Mouse (Mus musculus) kidney, adult 2 months (tissue): ENCODE data around the gene Fkbp1b. TPM values are rescaled to one million over a fixed set of nuclear protein-coding genes. Genes with fewer than 3 reads are reported as not detected.

Source experiments
- DNase-seq: peaks from one replicate; pipeline ENCODE4 v3.0.0; 2021
- H3K27ac ChIP-seq: fragments of 200-500 bp; 2 replicates; pipeline ENCODE4 v1.5.1; 2012; ENCODE audit warnings: low read depth, low read length, control low read depth, inconsistent platforms; ENCODE audit not compliant: insufficient read depth
- H3K27me3 ChIP-seq: fragments of 200-500 bp; replicated peaks from 2 replicates; pipeline ENCODE4 v1.6.1; 2012; ENCODE audit warnings: mild to moderate bottlenecking, moderate library complexity, low read length, inconsistent platforms; ENCODE audit not compliant: control insufficient read depth, insufficient read depth
- H3K36me3 ChIP-seq: fragments of 200-500 bp; 2 replicates; pipeline ENCODE4 v1.6.1; 2012; ENCODE audit warnings: mild to moderate bottlenecking, moderate library complexity, low read length, inconsistent platforms; ENCODE audit not compliant: control insufficient read depth, insufficient read depth
- H3K4me1 ChIP-seq: fragments of 200-500 bp; 2 replicates; pipeline ENCODE4 v1.6.1; 2011; ENCODE audit warnings: low read length; ENCODE audit not compliant: control insufficient read depth, insufficient read depth
- H3K4me3 ChIP-seq: fragments of 200-500 bp; 2 replicates; pipeline ENCODE4 v1.5.1; 2011; ENCODE audit warnings: mild to moderate bottlenecking, low read depth, low read length, control low read depth; ENCODE audit not compliant: insufficient read depth
- CTCF ChIP-seq: fragments of 200-500 bp; conservative IDR thresholded peaks from 2 replicates; pipeline ENCODE4 v1.5.1; 2011; ENCODE audit warnings: low read depth, mild to moderate bottlenecking, control low read depth, low read length, moderate library complexity, mixed read lengths; ENCODE audit not compliant: insufficient read depth, insufficient read length
- POLR2A ChIP-seq: fragments of 200-500 bp; IDR thresholded peaks from one replicate; pipeline ENCODE4 v1.6.1; 2011; ENCODE audit warnings: low read depth, low read length, control low read depth
- WGBS: fragments of 180-500 bp; shearing (Covaris S2); methylation state at CpG from one replicate; pipeline ENCODE4 v1.1.7; 2018; 5-methylcytosine and 5-hydroxymethylcytosine counted together
- polyA plus RNA-seq: library from polyadenylated mRNA; depleted of rRNA; stranded (reverse); fragments of >200 nt; gene quantifications from 2 replicates; pipeline ENCODE4 v1.2.3, GENCODE M21; 2012

Gene Fkbp1b
- polyA plus RNA-seq, 1 experiment: 4.8 TPM

DNA sequence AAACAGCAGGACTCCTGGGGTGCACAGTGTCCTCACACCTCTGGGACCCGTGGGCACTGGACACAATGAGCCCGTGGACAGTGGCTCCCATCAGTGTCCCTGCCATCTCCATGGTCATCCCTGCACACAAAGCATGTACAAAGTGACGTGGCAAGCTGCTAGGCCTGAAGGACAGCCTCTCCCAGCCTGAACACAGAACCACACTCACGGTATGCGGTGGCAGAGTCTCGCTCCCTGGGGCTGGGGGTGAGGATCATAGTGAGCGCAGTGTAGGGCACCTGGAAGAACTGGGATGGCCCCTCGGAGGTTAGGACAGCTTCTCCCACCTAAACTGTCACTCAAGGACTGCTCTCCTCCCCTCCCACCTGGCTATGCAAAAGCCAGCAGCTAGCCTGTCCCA, 27.5 kb upstream of the Fkbp1b start:
- TF ChIP-seq CTCF: no peak
- TF ChIP-seq POLR2A: no peak
- H3K36me3 ChIP-seq: no peaks in the 10 kb centered on the region
- H3K4me1 ChIP-seq: 0 out of 2 replicates have a peak, but pooled peaks cover under 1% of the 10 kb centered on the region
- H3K27ac ChIP-seq: no peak overlapping the region
- DNase-seq: no peak
- no peak overlapping the region for H3K4me3 ChIP-seq
- WGBS: 88% methylated on average over 8 of the region's 8 CpGs
- no peaks in the 10 kb centered on the region for H3K27me3 ChIP-seq

GRCm38 (mm10) chr12:4864338-4864690, 22.9 kb upstream of the Fkbp1b start:
- 0 out of 2 replicates have a peak, but pooled peaks cover 2% of the 10 kb centered on the region for H3K4me1 ChIP-seq
- no peak overlapping the region for H3K4me3 ChIP-seq
- 73% methylated on average over 4 of the region's 4 CpGs for WGBS
- H3K27ac ChIP-seq: no peak overlapping the region
- no peaks in the 10 kb centered on the region for H3K27me3 ChIP-seq
- no peak for DNase-seq
- H3K36me3 ChIP-seq: no peaks in the 10 kb centered on the region
- TF ChIP-seq CTCF: no peak
- no peak for TF ChIP-seq POLR2A

DNA sequence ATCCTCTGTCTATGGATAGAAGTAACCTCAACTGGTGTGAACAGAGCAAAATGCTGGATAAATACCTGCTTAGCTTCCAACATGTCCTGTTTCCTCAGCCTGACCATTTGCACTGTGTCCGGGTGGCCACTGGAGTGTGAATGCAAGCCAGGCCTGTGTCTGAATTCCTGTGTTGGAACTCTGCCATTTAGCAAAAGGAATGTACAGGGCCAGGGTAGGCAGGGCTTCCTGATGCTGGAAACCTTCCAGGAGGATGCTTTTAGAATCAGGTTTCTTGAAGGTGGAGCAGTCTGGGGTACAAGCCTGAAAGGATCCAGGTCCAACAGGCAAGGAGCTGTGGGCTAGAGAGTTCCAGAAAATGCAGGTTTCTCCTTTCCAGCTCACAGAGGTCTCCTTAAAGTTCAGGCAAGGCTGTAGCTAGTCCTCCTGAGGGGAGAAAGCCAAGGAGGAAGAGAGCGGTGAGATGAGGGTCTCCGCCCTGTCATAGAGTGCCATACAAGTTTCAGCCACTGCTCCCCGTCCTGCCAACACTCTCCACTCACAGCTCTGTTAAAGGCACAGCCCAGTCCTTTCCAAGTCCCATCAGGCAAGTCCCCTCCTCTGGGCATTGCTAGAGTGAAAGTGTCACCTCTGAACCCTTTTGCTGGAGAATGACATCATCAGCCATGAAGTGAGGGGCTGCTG, 22.4 kb upstream of the Fkbp1b start:
- no peaks in the 10 kb centered on the region for H3K36me3 ChIP-seq
- H3K27me3 ChIP-seq: no peaks in the 10 kb centered on the region
- no peak overlapping the region for H3K4me3 ChIP-seq
- no peak overlapping the region for H3K27ac ChIP-seq
- WGBS: 35% methylated on average over 4 of the region's 4 CpGs
- H3K4me1 ChIP-seq: 0 out of 2 replicates have a peak, but pooled peaks cover 2% of the 10 kb centered on the region
- DNase-seq: peak; percentile 93
- TF ChIP-seq CTCF (no peak), POLR2A (no peak)

GRCm38 (mm10) chr12:4862672-4863071, 21.3 kb upstream of the Fkbp1b start:
- TF ChIP-seq POLR2A: no peak
- 0 out of 2 replicates have a peak, but pooled peaks have one; percentile 28 for TF ChIP-seq CTCF
- 0 out of 2 replicates have a peak, but pooled peaks cover 2% of the 10 kb centered on the region for H3K4me1 ChIP-seq
- no peak overlapping the region for H3K4me3 ChIP-seq
- WGBS: 90% methylated on average over 4 of the region's 4 CpGs
- no peak for DNase-seq
- no peaks in the 10 kb centered on the region for H3K36me3 ChIP-seq
- H3K27me3 ChIP-seq: no peaks in the 10 kb centered on the region
- no peak overlapping the region for H3K27ac ChIP-seq

- Histone ChIP-seq H3K36me3 (no peaks in the 10 kb centered on the region), H3K4me3 (no peak overlapping the region), H3K4me1 (0 out of 2 replicates have a peak, but pooled peaks cover 2% of the 10 kb centered on the region), H3K27me3 (no peaks in the 10 kb centered on the region), H3K27ac (no peak overlapping the region)
- WGBS: 57% methylated on average over 11 of the region's 11 CpGs
- no peak for DNase-seq
- TF ChIP-seq CTCF: no peak
- no peak for TF ChIP-seq POLR2A
These were observed 18.0 kb upstream of the Fkbp1b start for GRCm38 (mm10) chr12:4859241-4859914.

DNA sequence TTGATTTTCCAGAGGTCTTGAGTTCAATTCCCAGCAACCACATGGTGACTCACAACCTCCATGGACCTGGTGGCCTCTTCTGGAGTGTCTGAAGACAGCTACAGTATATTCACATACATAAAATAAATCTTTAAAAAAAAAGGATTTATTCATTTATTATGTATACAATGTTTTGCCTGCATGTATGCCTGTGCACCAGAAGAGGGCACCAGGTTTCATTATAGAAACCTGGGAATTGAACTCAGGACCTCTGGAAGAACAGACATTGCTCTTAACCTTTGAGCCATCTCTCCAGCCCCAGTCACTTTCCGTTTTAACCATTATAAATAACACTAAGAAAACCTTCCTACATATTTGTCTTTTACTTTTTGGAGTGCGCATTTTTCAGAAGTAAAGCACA, 15.4 kb upstream of the Fkbp1b start:
- no peak overlapping the region for H3K27ac ChIP-seq
- no peaks in the 10 kb centered on the region for H3K4me1 ChIP-seq
- DNase-seq: no peak
- WGBS: 85% methylated on average over 2 of the region's 2 CpGs
- TF ChIP-seq CTCF (no peak), POLR2A (no peak)
- H3K4me3 ChIP-seq: no peak overlapping the region
- no peaks in the 10 kb centered on the region for H3K27me3 ChIP-seq
- no peaks in the 10 kb centered on the region for H3K36me3 ChIP-seq

- peak; percentile 18 for DNase-seq
- TF ChIP-seq CTCF: peak; percentile 32; the same call in 1 of the 2 replicates
- no peak for TF ChIP-seq POLR2A
- Histone ChIP-seq H3K27ac (no peak overlapping the region), H3K4me3 (no peak overlapping the region), H3K36me3 (no peaks in the 10 kb centered on the region), H3K4me1 (no peaks in the 10 kb centered on the region), H3K27me3 (no peaks in the 10 kb centered on the region)
- 97% methylated on average over 5 of the region's 5 CpGs for WGBS
These were observed 14.8 kb upstream of the Fkbp1b start for GRCm38 (mm10) chr12:4856160-4856559.
